Mouse (Mus musculus) spleen, embryonic (tissue): ENCODE results near the gene Sphk1.

Source experiments
- CTCF ChIA-PET: fragments of 350-600 bp; sonication (Branson Sonifier 250); formaldehyde crosslinking; loops from one replicate; lab custom pipeline; 2022; lab: Charles Lee

Sphk1 gene

DNA sequence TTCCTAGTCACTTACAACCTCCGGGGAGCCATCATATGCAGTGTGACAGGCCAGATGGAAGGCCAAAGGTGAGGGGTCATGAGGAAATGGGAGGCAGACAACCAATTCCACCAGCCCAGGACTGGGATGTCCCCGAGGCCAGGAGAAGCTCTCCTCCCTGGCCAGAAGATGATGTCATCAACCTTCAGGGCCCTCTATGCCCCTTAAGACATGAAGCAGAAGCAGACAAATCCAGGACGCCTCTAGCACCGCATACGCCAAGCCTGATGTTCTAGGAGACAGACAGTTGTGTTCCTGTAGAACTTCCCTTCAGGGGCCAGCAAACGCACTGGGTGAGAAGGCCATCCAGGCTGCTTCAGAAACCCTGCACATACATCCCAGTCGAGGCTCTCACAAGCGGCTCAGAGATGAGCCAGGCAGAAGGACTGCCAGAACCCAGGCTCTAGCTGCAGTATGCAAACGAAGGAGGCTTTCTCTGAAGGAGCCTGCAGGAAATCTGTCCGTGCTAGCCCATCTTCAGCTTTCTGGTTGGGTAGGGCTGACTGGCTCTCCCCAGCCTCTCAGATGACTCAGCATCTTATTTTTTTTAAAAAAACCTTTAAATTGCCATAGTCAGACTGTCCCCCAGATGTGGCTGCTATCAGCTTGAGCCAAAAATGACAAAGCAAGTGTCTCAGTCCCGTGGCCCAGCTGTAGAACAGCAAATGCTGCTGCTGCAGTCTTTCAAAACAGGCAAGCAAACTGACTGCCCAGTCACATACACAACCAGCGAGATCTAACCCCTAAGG lies 42.2 kb downstream of the Sphk1 start:
- CTCF ChIA-PET: interaction anchor here (0.6 kb wide), 1 partner anchor 282 kb away, joined by 12 read pairs; no protein-coding TSS in a partner anchor

DNA sequence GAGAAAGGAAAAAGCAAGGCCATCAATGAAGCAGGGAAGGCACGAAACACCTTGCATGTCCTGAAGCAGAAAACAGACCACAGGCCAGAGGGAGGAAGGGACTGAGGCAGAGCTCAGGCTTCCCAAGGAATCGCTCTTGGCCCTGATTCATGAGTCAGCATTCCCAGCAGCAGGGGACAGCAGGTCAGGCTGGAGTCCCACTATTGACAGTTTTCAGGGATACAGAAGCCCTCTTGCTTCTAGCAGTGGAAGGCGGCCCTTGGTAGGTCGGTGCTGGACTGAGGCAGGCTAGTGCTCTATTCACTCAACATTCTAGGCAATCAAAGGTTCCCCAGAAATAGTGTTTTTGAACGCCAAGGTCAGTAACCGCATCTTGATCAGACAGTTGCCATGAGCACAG lies 43.8 kb downstream of the Sphk1 start:
- CTCF ChIA-PET: no interaction called here

DNA sequence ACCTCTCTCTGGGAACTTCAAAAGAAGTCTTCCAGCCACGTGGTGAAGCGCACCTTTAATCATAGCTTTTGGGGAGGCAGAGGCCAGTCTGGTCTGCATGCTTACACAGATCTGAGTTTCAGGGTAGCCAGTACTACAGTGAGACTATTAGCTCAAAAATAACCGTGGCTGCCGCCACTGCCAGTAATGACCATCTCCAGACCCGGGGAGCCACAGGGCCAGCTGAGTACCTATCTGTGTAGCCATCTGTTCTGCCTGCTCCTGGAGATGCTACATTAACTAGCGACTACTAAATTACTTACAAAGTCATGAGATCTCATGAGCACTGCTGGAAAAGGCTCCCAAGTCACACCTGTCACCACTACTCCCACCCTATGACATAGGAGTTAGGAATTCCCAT lies 44.3 kb downstream of the Sphk1 start:
- CTCF ChIA-PET: interaction anchor here (0.6 kb wide), 1 partner anchor 38 kb away, joined by 3 read pairs; no protein-coding TSS in a partner anchor

DNA sequence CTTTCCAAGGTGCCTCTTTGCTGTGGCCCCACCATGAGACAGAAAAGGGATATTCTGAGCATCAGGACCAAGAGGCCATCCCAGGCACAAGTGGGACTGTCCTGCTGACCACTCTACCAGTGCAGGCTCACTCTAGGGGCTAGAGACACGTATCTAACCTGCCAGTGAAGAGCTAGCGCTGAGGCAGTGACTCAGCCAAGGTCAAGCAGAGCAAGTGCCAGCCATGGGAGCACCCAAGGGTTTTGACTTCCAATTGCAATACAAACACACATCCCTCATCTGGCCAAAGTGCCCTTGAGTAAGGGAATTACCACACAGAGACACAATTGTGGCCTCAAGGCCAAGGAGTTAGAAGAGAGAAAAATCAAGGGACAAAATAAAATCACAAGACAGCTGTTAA lies 44.7 kb downstream of the Sphk1 start:
- CTCF ChIA-PET: interaction anchor here (0.6 kb wide), 2 partner anchors 38 to 89 kb away, joined by 3 read pairs; no protein-coding TSS in a partner anchor

DNA sequence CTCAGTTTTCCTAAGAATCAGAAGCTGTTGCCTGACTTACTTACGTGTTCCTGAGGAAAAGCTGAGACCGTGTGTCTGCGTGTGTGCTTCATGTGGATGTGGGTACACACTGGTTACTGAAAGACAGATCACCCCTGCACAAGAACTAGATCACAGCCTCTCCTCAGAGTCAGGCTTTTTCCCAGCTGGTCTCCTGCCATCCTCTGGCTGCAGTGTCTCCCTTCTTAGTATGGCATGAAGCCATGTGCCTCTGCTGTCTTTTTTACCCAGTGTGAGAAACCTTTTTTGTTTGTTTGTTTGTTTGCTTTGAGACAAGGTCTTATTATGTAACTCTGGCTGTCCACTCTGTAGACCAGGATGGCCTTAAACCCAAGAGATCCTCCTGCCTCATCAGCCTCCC lies 48.6 kb downstream of the Sphk1 start:
- CTCF ChIA-PET: interaction anchor here (0.7 kb wide), 1 partner anchor 609 kb away, joined by 3 read pairs; no protein-coding TSS in a partner anchor

DNA sequence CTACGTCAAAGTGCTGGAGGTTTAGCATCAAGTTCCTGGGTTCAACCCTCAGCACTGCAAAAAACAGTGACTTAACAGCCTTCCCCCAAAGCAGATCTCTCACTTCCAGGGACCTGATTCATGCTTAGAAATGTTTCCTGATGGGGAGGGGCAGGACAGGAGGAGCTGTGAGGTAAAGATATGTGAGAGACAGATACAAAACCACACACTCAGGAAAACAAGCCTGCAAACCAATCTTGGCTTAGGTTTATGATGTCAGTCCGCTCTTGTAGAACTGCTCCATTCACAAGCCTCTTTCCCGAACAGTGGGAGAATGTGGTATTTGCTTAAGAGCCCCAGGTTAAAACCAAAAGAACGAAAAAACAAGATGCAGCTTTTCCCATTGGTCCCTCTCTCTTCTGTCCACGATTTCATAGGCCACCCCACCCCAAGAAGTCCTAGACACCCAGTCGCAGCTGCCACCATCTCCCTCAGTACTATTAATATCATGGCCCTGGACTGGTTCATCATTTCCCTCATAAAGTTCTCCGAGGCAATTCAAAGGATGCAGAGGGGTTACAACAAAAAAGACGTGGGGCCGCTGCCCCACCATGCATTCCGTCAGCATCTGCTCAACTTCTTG lies 49.4 kb downstream of the Sphk1 start:
- CTCF ChIA-PET: no interaction called here

DNA sequence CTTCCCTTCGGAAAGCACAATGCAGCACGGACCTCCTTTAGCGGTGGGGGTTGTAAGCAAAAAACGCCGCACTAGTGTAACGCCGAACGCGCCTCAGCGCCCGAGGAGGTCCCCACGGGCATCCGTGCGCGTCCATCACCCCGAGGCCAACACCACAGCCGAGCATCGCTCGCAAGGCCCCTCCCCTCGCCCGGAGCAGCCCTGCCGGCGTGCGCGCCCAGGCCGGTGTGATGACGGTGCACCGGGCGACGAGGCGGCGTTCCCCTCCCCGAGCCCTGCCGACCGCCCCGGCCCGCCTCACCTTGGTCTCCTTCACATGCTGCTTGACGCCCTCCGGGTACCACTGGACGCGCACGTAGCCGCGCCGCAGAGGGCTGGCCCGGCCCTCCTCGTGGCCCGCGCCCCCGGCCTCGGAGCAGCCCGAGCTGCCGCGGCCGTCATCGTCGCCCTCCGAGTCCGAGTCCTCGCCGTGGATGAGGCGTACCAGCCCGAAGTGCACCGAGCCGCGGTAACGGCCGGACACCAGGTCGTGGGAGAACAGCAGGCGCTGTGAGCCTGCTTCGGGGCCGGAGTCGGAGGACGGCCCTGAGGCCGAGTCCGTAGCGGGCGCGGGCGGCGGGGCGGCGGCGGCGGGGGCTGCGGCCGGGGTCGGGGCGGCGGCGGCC lies 50.1 kb downstream of the Sphk1 start:
- CTCF ChIA-PET: no interaction called here

DNA sequence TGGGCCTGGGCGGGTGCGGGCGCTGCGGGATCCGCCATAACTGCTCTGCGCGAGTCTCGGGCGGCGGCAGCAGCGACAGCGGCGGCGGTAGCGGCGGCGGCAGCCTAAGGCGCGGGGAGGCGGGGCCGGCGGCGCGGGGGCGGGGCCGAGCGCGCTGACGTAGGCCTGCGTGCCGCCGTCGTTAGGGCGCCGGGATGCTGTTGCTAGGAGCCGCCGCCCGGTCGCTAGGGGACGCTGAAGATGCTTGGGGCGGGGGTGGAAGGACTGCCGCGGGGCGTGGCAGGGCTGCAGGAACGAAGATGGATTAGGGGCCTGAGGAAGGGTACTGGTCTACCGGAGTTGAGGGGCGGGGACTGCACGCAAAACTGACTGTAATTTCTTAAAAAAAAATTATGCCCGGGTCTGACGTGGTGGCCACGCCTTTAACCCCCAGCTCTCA lies 50.7 kb downstream of the Sphk1 start, which contains the start of gene Ube2o:
Gene Ube2o, minus strand, starts transcription at position 72 of the 439 bp plus-strand sequence.
- CTCF ChIA-PET: no interaction called here

DNA sequence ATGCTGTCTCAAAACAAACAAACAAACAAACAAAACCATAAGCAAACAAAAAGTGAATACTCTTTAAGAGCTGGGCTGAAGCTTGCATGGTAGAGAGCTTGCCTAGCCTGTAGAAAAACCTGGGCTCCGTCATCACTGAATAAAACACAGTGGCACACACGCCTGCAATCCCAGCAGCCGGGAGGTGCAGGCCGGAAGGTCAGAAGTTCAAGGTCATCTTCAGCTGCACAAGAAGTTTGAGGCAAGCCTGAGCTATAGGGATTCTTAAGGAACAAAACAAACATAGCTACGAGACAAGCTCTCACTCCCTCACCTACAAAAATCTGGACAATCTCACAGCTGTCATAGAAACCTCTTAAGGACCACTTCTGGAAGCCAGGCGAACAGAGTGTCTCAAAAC lies 55.0 kb downstream of the Sphk1 start:
- CTCF ChIA-PET: interaction anchor here (1.6 kb wide), 1 partner anchor 43 kb away, joined by 9 read pairs; no protein-coding TSS in a partner anchor
